Mouse (Mus musculus): ENCODE results near the gene Slc16a9. TPM values are rescaled to one million over a fixed set of nuclear protein-coding genes. Genes with fewer than 3 reads are reported as not detected.

The Slc16a9 gene
- polyA plus RNA-seq, 1 experiment from 2014 or later, result 3.8 TPM

DNA sequence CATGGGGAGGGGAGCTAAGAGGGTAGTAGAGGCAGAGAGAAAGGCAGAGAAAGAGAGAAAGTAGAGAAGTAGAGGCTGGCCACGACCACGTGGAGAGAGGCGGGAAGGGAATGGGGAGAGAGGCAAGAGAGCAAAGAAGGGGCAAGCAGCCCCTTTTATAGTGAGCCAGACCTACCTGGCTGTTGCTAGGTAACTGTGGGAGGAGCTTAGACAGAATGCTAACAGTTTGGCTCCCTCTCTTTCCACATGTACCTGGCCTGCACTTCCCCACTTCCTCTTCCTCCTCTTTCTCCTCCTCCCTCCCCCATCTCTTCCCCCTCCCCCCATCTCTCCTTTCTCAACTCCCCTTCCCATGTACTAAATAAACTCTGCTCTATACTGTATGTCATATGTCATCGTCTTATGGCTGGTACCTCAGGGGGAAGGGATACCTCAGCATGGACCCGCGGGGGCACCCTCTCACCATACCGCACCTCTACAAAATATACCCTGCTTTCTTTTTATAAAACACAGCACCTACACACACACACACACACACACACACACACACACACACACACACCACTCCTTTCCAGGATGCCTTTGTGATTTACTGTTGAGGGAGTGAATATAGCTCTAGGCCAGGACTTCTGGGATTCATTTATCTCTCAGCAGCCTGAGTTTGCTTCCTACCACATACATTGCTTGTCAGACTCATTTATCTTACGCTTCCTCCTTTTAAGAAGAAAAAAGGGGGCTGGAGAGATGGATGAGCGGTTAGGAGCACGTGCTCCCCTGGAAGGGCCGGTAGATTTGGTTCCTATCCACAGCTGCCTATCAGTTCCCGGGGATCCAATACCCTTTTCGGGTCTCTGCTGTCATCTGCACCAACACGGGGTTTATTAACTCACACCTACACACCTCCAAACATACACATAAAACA, 43.8 kb downstream of the Slc16a9 start:
- H3K9ac ChIP-seq (ENCODE audit: low read depth, low read length), result no peak overlapping the region
- 59% methylated on average over 14 of the region's 14 CpGs for WGBS
- H3K4me3 ChIP-seq (ENCODE audit: low read length), result no peak overlapping the region
- H3K4me2 ChIP-seq (ENCODE audit: low read length), result no peak overlapping the region
- peaks cover 8% of the 10 kb centered on the region for H3K4me1 ChIP-seq (ENCODE audit: control insufficient read depth, insufficient read depth, low read depth, low read length)
- no peaks in the 10 kb centered on the region for H3K27me3 ChIP-seq (replicated peaks; ENCODE audit: control insufficient read depth, insufficient read depth, low read length)
- no peak overlapping the region for H3K27ac ChIP-seq (ENCODE audit: low read depth, low read length)
- no peaks in the 10 kb centered on the region for H3K9me3 ChIP-seq (ENCODE audit: control insufficient read depth, low read length)
- ATAC-seq, result peak; percentile 60
- H3K36me3 ChIP-seq (ENCODE audit: control insufficient read depth, insufficient read depth, low read length), result no peaks in the 10 kb centered on the region

GRCm38 (mm10) chr10:70292014-70292413, 47.1 kb downstream of the Slc16a9 start:
- no peak for ATAC-seq
- H3K36me3 ChIP-seq (ENCODE audit: control insufficient read depth, insufficient read depth, low read length), result no peaks in the 10 kb centered on the region
- H3K4me1 ChIP-seq (ENCODE audit: control insufficient read depth, insufficient read depth, low read depth, low read length), result peaks cover 11% of the 10 kb centered on the region
- WGBS, result 20% methylated on average over 7 of the region's 7 CpGs
- no peaks in the 10 kb centered on the region for H3K9me3 ChIP-seq (ENCODE audit: control insufficient read depth, low read length)
- no peak overlapping the region for H3K4me3 ChIP-seq (ENCODE audit: low read length)
- 0 out of 2 replicates have a peak overlapping the region, but pooled peaks have one; percentile 11 for H3K27ac ChIP-seq (ENCODE audit: low read depth, low read length)
- no peak overlapping the region for H3K4me2 ChIP-seq (ENCODE audit: low read length)
- H3K9ac ChIP-seq (ENCODE audit: low read depth, low read length), result no peak overlapping the region
- H3K27me3 ChIP-seq (replicated peaks; ENCODE audit: control insufficient read depth, insufficient read depth, low read length), result no peaks in the 10 kb centered on the region

- no peak for ATAC-seq
- Histone ChIP-seq H3K9ac (ENCODE audit: low read depth, low read length) (no peak overlapping the region), H3K4me3 (ENCODE audit: low read length) (no peak overlapping the region), H3K36me3 (ENCODE audit: control insufficient read depth, insufficient read depth, low read length) (no peaks in the 10 kb centered on the region), H3K4me1 (ENCODE audit: control insufficient read depth, insufficient read depth, low read depth, low read length) (peaks cover 9% of the 10 kb centered on the region), H3K27me3 (replicated peaks; ENCODE audit: control insufficient read depth, insufficient read depth, low read length) (no peaks in the 10 kb centered on the region), H3K9me3 (ENCODE audit: control insufficient read depth, low read length) (no peaks in the 10 kb centered on the region), H3K4me2 (ENCODE audit: low read length) (no peak overlapping the region), H3K27ac (ENCODE audit: low read depth, low read length) (no peak overlapping the region)
- WGBS, result 65% methylated on average over 8 of the region's 8 CpGs
Observed at GRCm38 (mm10) chr10:70294094-70294493, 49.2 kb downstream of the Slc16a9 start.

DNA sequence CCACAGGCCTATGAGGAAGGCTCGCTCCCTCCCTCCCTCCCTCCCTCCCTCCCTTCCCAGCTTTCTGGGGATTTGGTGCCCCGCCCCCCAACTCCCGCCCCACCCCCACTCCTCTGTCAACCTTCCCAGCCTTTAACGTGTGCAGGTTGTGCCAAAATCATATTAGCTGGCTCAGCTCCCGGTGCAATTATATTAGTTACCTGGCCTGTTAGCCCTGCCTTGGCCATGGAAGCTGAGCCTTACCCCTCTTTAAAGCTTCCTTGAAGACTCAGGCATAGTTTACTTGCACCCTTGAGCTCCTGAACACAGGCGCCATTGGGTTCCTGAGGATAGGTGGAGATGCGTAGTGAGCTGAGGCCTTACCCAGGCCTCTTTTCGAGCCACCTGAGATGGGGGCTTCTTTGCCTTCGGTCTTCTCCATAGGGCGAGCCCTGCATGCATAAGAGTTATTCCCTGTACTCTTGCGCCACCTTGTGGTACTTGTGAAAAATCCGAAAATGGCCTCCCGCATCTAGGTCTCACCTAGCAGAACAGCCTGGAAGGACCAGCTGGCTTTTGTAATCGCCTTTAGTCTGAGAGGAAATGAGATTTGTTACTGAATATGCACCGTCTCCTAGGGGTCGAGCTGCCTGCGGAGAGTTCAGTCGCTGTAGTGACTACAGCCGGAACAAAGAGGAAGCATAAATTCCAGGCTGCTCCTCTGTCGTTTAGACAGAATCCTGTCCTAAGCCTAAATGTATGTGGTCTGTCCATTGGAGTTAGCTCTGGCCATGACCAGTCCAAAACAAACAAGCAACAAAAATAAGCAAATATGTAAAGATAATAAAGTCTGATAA, 51.8 kb downstream of the Slc16a9 start:
- H3K27ac ChIP-seq (ENCODE audit: low read depth, low read length), result peak overlapping the region; percentile 56; the same call in 1 of the 2 replicates

GRCm38 (mm10) chr10:70299118-70299517, 54.2 kb downstream of the Slc16a9 start:
- ATAC-seq, result no peak

More for the DNA sequence above, 51.8 kb downstream of the Slc16a9 start:
- Histone ChIP-seq H3K4me1 (ENCODE audit: control insufficient read depth, insufficient read depth, low read depth, low read length) (peaks cover 9% of the 10 kb centered on the region), H3K4me2 (ENCODE audit: low read length) (peak overlapping the region; percentile 42), H3K27me3 (replicated peaks; ENCODE audit: control insufficient read depth, insufficient read depth, low read length) (no peaks in the 10 kb centered on the region), H3K36me3 (ENCODE audit: control insufficient read depth, insufficient read depth, low read length) (no peaks in the 10 kb centered on the region), H3K9me3 (ENCODE audit: control insufficient read depth, low read length) (no peaks in the 10 kb centered on the region), H3K4me3 (ENCODE audit: low read length) (no peak overlapping the region), H3K9ac (ENCODE audit: low read depth, low read length) (peak overlapping the region; percentile 44; the same call in 1 of the 2 replicates)
- peak; percentile 92 for ATAC-seq
- 6% methylated on average over 20 of the region's 20 CpGs for WGBS

DNA sequence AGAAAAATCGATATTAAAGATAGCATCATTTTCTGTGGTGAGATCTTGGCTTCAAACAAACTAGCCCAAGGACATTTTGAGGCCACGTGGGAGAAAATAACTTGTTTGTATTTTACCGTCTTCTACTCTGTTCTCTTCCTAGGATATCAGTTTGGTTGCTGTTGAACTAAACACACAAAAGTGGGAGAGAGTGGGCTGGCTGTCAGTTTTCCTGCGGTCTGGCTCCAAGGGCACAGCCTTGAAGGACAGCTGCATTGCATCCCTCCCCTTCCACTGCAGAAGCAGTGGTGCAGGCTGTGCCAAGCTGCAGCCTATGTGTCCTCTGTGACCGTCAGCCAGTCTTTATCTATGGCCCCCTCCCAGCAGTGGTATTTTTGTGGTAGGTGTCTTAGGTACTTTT, 54.8 kb downstream of the Slc16a9 start:
- ATAC-seq, result no peak
- no peaks in the 10 kb centered on the region for H3K9me3 ChIP-seq (ENCODE audit: control insufficient read depth, low read length)
- WGBS, result 65% methylated on average over 5 of the region's 5 CpGs
- H3K4me2 ChIP-seq (ENCODE audit: low read length), result no peak overlapping the region
- H3K9ac ChIP-seq (ENCODE audit: low read depth, low read length), result no peak overlapping the region
- no peak overlapping the region for H3K4me3 ChIP-seq (ENCODE audit: low read length)
- peaks cover 5% of the 10 kb centered on the region; the same call in 1 of the 2 replicates for H3K4me1 ChIP-seq (ENCODE audit: control insufficient read depth, insufficient read depth, low read depth, low read length)
- H3K27ac ChIP-seq (ENCODE audit: low read depth, low read length), result no peak overlapping the region
- H3K27me3 ChIP-seq (replicated peaks; ENCODE audit: control insufficient read depth, insufficient read depth, low read length), result no peaks in the 10 kb centered on the region
- H3K36me3 ChIP-seq (ENCODE audit: control insufficient read depth, insufficient read depth, low read length), result no peaks in the 10 kb centered on the region

More at GRCm38 (mm10) chr10:70299118-70299517, 54.2 kb downstream of the Slc16a9 start:
- Histone ChIP-seq H3K27ac (ENCODE audit: low read depth, low read length) (no peak overlapping the region), H3K4me1 (ENCODE audit: control insufficient read depth, insufficient read depth, low read depth, low read length) (peaks cover 5% of the 10 kb centered on the region; the same call in 1 of the 2 replicates), H3K4me2 (ENCODE audit: low read length) (no peak overlapping the region), H3K9ac (ENCODE audit: low read depth, low read length) (no peak overlapping the region), H3K36me3 (ENCODE audit: control insufficient read depth, insufficient read depth, low read length) (no peaks in the 10 kb centered on the region), H3K27me3 (replicated peaks; ENCODE audit: control insufficient read depth, insufficient read depth, low read length) (no peaks in the 10 kb centered on the region), H3K4me3 (ENCODE audit: low read length) (no peak overlapping the region), H3K9me3 (ENCODE audit: control insufficient read depth, low read length) (no peaks in the 10 kb centered on the region)
- 83% methylated on average over 2 of the region's 2 CpGs for WGBS

DNA sequence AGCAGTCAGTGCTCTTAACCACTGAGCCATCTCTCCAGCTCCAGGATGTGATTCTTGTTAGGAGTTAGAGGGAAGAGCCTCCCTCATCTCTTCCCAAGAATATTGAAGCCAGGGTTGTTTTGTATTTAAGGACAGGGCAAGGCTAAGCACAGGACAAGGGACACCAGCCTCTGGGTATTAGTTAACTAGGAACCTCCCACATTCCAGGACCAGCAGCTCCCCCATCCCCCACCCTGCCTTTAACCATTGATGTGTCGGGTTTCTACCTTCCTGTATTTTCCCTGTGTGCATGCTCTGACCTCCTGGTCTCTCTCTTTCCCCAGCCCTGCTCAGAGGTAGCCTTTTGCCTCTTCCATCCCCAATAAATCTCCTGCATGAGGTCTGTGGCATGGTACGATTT, 56.3 kb downstream of the Slc16a9 start:
- no peaks in the 10 kb centered on the region for H3K36me3 ChIP-seq (ENCODE audit: control insufficient read depth, insufficient read depth, low read length)

GRCm38 (mm10) chr10:70303203-70303602, 58.3 kb downstream of the Slc16a9 start:
- no peaks in the 10 kb centered on the region for H3K27me3 ChIP-seq (replicated peaks; ENCODE audit: control insufficient read depth, insufficient read depth, low read length)
- no peak for ATAC-seq
- no peak overlapping the region for H3K4me3 ChIP-seq (ENCODE audit: low read length)
- WGBS, result 89% methylated on average over 6 of the region's 6 CpGs
- no peak overlapping the region for H3K4me2 ChIP-seq (ENCODE audit: low read length)
- no peak overlapping the region for H3K9ac ChIP-seq (ENCODE audit: low read depth, low read length)
- H3K27ac ChIP-seq (ENCODE audit: low read depth, low read length), result no peak overlapping the region
- no peaks in the 10 kb centered on the region for H3K36me3 ChIP-seq (ENCODE audit: control insufficient read depth, insufficient read depth, low read length)
- H3K9me3 ChIP-seq (ENCODE audit: control insufficient read depth, low read length), result no peaks in the 10 kb centered on the region
- peaks cover 2% of the 10 kb centered on the region; the same call in 1 of the 2 replicates for H3K4me1 ChIP-seq (ENCODE audit: control insufficient read depth, insufficient read depth, low read depth, low read length)

More for the DNA sequence above, 56.3 kb downstream of the Slc16a9 start:
- no peak for ATAC-seq
- Histone ChIP-seq H3K4me3 (ENCODE audit: low read length) (no peak overlapping the region), H3K4me1 (ENCODE audit: control insufficient read depth, insufficient read depth, low read depth, low read length) (peaks cover 5% of the 10 kb centered on the region; the same call in 1 of the 2 replicates), H3K27ac (ENCODE audit: low read depth, low read length) (no peak overlapping the region), H3K9ac (ENCODE audit: low read depth, low read length) (no peak overlapping the region), H3K9me3 (ENCODE audit: control insufficient read depth, low read length) (no peaks in the 10 kb centered on the region), H3K27me3 (replicated peaks; ENCODE audit: control insufficient read depth, insufficient read depth, low read length) (no peaks in the 10 kb centered on the region), H3K4me2 (ENCODE audit: low read length) (no peak overlapping the region)
- WGBS, result 43% methylated on average over 2 of the region's 2 CpGs

DNA sequence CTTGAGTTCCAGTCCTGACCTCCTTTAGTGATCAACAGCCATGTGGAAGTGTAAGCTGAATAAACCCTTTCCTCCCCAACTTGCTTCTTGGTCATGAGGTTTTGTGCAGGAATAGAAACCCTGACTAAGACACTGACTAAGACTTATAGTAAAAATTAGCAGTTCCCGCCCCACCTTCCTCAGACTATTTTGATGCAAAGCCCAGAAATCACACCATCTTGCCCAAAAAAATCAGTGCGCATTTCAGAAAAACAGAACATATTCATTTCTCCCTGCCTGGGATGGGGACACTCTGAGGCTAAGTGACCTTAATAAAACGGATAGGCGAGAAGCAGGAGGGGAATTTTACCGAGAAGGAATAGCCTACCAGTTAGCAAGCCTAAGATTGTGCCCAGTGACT, 60.8 kb downstream of the Slc16a9 start:
- Histone ChIP-seq H3K27me3 (replicated peaks; ENCODE audit: control insufficient read depth, insufficient read depth, low read length) (no peaks in the 10 kb centered on the region), H3K27ac (ENCODE audit: low read depth, low read length) (no peak overlapping the region), H3K9me3 (ENCODE audit: control insufficient read depth, low read length) (no peaks in the 10 kb centered on the region), H3K4me3 (ENCODE audit: low read length) (no peak overlapping the region), H3K36me3 (ENCODE audit: control insufficient read depth, insufficient read depth, low read length) (no peaks in the 10 kb centered on the region), H3K4me1 (ENCODE audit: control insufficient read depth, insufficient read depth, low read depth, low read length) (no peaks in the 10 kb centered on the region), H3K9ac (ENCODE audit: low read depth, low read length) (no peak overlapping the region), H3K4me2 (ENCODE audit: low read length) (no peak overlapping the region)
- no peak for ATAC-seq
- 82% methylated on average over 5 of the region's 5 CpGs for WGBS
